Mouse (Mus musculus): Measurements from ENCODE around the gene Vipr1.
A peak's percentile ranks its signal among the peaks of the same experiment; 100 is the strongest.

Vipr1 gene

GRCm38 (mm10) chr9:121719347-121720331 lies 77.1 kb downstream of the Vipr1 start:
- peak in 1 of 2 experiments; percentile 34 for DNase-seq
